Mouse (Mus musculus) bone marrow macrophage, adult 2 months (primary cell): ENCODE results near the gene Lsp1.

Source experiments
- CTCF ChIP-seq: IDR thresholded peaks from 2 replicates; pipeline ENCODE4 v1.5.1; 2012; ENCODE audit warnings: low read depth, mild to moderate bottlenecking, low read length, moderate library complexity
- POLR2A ChIP-seq: IDR thresholded peaks from 2 replicates; pipeline ENCODE4 v1.6.1; 2012; ENCODE audit warnings: mild to moderate bottlenecking, low read depth, low read length, borderline replicate concordance

GRCm38 (mm10) chr7:142437324-142437723, 23.3 kb upstream of the Lsp1 start:
- no peak for TF ChIP-seq POLR2A
- no peak for TF ChIP-seq CTCF
